Mouse (Mus musculus): ENCODE measurements around the gene Ankrd33b. TPM values are rescaled to one million over a fixed set of nuclear protein-coding genes. Genes with fewer than 3 reads are reported as not detected.

Ankrd33b gene
- polyA plus RNA-seq, 1 experiment from 2014 or later = 0.69 TPM

DNA sequence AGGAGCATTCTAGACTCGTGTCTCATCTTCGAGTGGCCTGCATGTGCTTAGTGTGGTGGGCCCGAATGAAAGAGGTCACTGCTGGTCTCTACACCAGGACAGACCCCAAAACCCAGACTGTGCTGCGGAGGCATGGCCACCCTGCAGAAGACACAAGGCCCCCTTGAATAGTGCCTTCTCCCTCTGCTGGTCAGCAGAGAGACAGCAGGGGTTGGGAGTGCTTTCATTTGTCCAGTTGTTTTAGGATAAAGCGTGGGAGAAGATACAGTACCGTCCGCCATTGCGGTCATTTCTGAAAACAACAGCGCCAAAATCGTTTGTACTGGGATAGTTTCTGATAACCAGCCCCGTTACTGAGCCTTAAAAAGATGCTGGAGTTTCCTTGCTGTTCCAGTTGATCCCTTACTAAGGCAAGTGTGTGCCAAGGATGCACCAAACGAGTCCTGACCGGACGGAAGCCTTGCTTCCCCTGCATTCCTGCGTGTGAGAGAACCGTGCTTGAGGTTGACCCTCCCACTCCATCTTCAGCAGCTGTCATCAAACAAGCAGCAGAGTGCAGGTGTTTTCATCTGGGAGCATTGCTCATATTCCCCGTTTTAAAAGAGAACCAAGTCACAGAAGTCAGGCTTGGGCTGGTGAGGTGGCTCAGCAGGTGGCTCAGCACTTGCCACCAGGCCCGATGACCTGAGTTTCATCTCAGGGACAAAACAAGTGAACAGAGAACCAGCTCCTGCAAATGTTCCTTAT, 108.7 kb downstream of the Ankrd33b start:
- Histone ChIP-seq H3K4me3 (ENCODE audit: low read depth, low read length) (no peak overlapping the region), H3K27me3 (ENCODE audit: control insufficient read depth, insufficient read depth, low read depth, low read length) (no peaks in the 10 kb centered on the region), H3K27ac (ENCODE audit: low read length) (no peak overlapping the region), H3K4me1 (ENCODE audit: control insufficient read depth, insufficient read depth, low read length) (no peaks in the 10 kb centered on the region), H3K9me3 (replicated peaks; ENCODE audit: control insufficient read depth, low read length, poor library complexity, severe bottlenecking) (no peaks in the 10 kb centered on the region), H3K9ac (ENCODE audit: low read depth, low read length) (no peak overlapping the region), H3K4me2 (ENCODE audit: low read length) (no peak overlapping the region), H3K36me3 (ENCODE audit: control insufficient read depth, insufficient read depth, low read length) (no peaks in the 10 kb centered on the region)
- WGBS = 89% methylated on average over 18 of the region's 18 CpGs
- no peak for ATAC-seq

DNA sequence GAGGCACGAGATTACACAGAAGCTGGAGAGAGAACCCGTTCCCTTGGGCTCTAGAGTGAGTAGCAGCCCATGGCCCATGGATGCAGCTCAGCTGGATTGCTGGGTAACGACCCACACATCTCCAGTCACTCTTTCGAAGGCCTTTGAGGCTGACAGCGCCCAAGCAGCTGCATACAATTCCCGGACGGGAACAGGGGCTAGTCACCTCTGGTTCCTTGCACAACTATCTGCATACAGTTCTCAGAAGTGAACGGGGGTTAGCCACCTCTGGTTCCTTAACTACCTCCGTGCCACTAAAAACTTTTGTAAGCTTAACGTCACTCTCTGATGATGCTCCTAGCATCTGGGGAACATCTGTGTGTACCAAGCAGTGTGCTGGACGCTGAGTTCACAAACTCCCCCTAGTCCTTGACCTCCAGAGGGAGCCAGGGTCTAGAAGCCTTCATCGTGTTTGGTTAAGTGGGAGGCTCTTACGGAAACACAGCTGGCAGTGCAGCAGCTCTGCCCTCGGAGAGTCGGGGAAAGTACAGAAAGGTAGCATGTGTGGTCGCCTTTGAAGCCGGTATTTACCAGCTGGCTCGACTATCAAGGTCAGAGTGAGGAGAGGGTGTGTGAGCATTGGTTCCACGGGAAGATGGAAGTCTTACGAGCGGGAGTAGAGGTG, 109.4 kb downstream of the Ankrd33b start:
- no peak overlapping the region for H3K4me2 ChIP-seq (ENCODE audit: low read length)
- no peak for ATAC-seq
- no peaks in the 10 kb centered on the region for H3K36me3 ChIP-seq (ENCODE audit: control insufficient read depth, insufficient read depth, low read length)
- no peak overlapping the region for H3K9ac ChIP-seq (ENCODE audit: low read depth, low read length)
- WGBS = 81% methylated on average over 21 of the region's 21 CpGs
- no peak overlapping the region for H3K4me3 ChIP-seq (ENCODE audit: low read depth, low read length)
- no peaks in the 10 kb centered on the region for H3K4me1 ChIP-seq (ENCODE audit: control insufficient read depth, insufficient read depth, low read length)
- H3K27me3 ChIP-seq (ENCODE audit: control insufficient read depth, insufficient read depth, low read depth, low read length) = no peaks in the 10 kb centered on the region
- H3K27ac ChIP-seq (ENCODE audit: low read length) = no peak overlapping the region
- no peaks in the 10 kb centered on the region for H3K9me3 ChIP-seq (replicated peaks; ENCODE audit: control insufficient read depth, low read length, poor library complexity, severe bottlenecking)

DNA sequence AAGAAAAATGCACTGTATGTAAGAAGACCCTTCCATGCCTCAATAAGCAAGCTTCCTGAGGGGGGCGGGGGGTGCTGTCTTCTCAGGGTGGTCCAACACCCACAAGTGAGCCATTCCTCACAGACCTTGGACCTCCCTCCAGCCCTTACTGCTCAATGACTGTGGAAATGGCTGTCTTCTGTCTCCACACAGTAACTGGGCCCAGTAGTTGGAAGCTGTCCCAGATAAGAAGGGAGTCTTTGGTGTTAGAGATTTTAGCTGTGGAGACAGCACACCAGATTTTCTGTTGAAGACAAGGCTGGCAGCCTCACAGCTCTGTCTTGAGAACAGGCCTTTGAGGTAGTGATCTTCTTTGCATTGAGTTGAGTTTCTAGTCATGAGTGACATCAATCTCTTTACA, 110.2 kb downstream of the Ankrd33b start:
- H3K9me3 ChIP-seq (replicated peaks; ENCODE audit: control insufficient read depth, low read length, poor library complexity, severe bottlenecking) = no peaks in the 10 kb centered on the region
- WGBS = 82% methylated on average over 1 of the region's 1 CpGs
- no peak overlapping the region for H3K9ac ChIP-seq (ENCODE audit: low read depth, low read length)
- no peak overlapping the region for H3K4me2 ChIP-seq (ENCODE audit: low read length)
- H3K27me3 ChIP-seq (ENCODE audit: control insufficient read depth, insufficient read depth, low read depth, low read length) = no peaks in the 10 kb centered on the region
- no peak for ATAC-seq
- no peak overlapping the region for H3K4me3 ChIP-seq (ENCODE audit: low read depth, low read length)
- H3K27ac ChIP-seq (ENCODE audit: low read length) = no peak overlapping the region
- no peaks in the 10 kb centered on the region for H3K36me3 ChIP-seq (ENCODE audit: control insufficient read depth, insufficient read depth, low read length)
- H3K4me1 ChIP-seq (ENCODE audit: control insufficient read depth, insufficient read depth, low read length) = peaks cover 2% of the 10 kb centered on the region; the same call in 1 of the 2 replicates

DNA sequence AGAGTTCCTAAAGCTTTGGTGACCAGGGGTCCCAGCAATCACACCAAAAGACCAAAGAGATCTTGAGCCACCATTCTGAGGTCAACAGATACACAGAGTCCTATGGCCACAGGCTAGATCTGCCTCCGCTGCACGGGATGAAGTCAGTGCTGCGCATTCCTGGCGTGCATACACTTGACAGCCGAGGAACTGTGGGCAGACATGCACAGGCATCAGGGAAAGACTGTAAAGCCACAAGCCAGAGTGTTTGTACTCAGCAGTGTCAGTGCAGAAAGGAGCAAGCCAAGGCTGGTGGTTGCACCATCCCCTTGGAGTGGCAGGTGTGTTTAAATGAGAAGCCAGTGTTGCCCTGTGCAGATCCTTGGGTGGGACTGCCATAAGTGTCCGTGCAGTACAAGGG, 111.8 kb downstream of the Ankrd33b start:
- no peaks in the 10 kb centered on the region for H3K27me3 ChIP-seq (ENCODE audit: control insufficient read depth, insufficient read depth, low read depth, low read length)
- no peaks in the 10 kb centered on the region for H3K9me3 ChIP-seq (replicated peaks; ENCODE audit: control insufficient read depth, low read length, poor library complexity, severe bottlenecking)
- no peak overlapping the region for H3K4me3 ChIP-seq (ENCODE audit: low read depth, low read length)
- no peak overlapping the region for H3K27ac ChIP-seq (ENCODE audit: low read length)
- H3K4me2 ChIP-seq (ENCODE audit: low read length) = no peak overlapping the region
- H3K9ac ChIP-seq (ENCODE audit: low read depth, low read length) = no peak overlapping the region
- ATAC-seq = no peak
- 80% methylated on average over 6 of the region's 6 CpGs for WGBS
- no peaks in the 10 kb centered on the region for H3K36me3 ChIP-seq (ENCODE audit: control insufficient read depth, insufficient read depth, low read length)
- peaks cover 2% of the 10 kb centered on the region; the same call in 1 of the 2 replicates for H3K4me1 ChIP-seq (ENCODE audit: control insufficient read depth, insufficient read depth, low read length)

DNA sequence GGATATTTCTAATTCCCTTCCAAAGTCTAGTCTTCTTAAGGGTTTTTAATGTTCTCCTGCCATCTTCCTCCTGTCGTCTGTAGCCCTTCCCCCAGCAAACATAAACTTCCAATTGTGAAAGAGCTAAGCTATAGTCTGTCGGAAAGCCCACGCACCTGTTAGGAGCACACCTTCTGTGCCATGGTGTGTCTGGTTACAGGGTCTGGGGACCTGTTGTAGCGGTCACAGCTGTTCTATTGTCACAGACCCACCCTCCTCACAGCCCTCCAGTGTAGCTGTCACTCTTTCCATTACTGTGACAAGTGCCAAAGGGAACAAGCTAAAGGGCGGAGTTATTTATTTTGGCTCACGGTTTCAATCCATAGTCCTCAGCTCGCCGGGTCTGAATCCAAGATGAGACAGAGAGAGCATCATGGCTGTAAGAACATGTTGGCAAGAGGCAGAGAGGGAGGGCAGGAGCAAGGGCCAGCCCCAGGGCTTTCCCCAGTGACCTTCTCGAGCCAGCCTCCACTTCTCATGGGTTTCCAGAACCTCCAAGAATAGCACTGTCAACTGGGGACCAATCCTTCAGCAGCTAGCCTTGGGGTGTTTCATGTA, 112.5 kb downstream of the Ankrd33b start:
- Histone ChIP-seq H3K4me3 (ENCODE audit: low read depth, low read length) (no peak overlapping the region), H3K9ac (ENCODE audit: low read depth, low read length) (no peak overlapping the region), H3K27me3 (ENCODE audit: control insufficient read depth, insufficient read depth, low read depth, low read length) (no peaks in the 10 kb centered on the region), H3K4me2 (ENCODE audit: low read length) (no peak overlapping the region), H3K36me3 (ENCODE audit: control insufficient read depth, insufficient read depth, low read length) (no peaks in the 10 kb centered on the region), H3K27ac (ENCODE audit: low read length) (no peak overlapping the region), H3K4me1 (ENCODE audit: control insufficient read depth, insufficient read depth, low read length) (peaks cover 5% of the 10 kb centered on the region; the same call in 1 of the 2 replicates), H3K9me3 (replicated peaks; ENCODE audit: control insufficient read depth, low read length, poor library complexity, severe bottlenecking) (no peaks in the 10 kb centered on the region)
- 91% methylated on average over 9 of the region's 9 CpGs for WGBS
- ATAC-seq = no peak

DNA sequence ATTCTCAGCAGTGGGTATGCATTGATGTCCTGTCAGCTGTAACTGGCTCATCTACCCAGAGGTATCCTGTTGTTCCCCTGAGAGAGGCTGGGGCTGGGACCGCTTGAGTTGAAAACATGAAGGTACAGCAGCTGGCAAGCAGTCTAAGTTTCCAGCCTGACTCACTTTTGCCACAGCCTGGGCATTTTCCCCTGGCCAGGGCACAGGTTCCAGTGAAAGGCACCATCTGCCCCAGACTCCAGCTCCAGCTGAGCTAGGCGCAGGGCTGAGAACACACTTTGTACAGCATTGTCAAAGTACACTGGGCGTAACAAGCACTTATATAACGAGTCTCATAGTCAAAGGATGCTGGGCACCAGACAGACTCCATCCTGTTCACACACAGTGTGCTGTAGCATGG, 113.6 kb downstream of the Ankrd33b start:
- Histone ChIP-seq H3K9me3 (replicated peaks; ENCODE audit: control insufficient read depth, low read length, poor library complexity, severe bottlenecking) (no peaks in the 10 kb centered on the region), H3K36me3 (ENCODE audit: control insufficient read depth, insufficient read depth, low read length) (no peaks in the 10 kb centered on the region), H3K4me3 (ENCODE audit: low read depth, low read length) (no peak overlapping the region), H3K27ac (ENCODE audit: low read length) (no peak overlapping the region), H3K4me2 (ENCODE audit: low read length) (no peak overlapping the region), H3K4me1 (ENCODE audit: control insufficient read depth, insufficient read depth, low read length) (peaks cover 5% of the 10 kb centered on the region; the same call in 1 of the 2 replicates), H3K9ac (ENCODE audit: low read depth, low read length) (no peak overlapping the region), H3K27me3 (ENCODE audit: control insufficient read depth, insufficient read depth, low read depth, low read length) (no peaks in the 10 kb centered on the region)
- 85% methylated on average over 4 of the region's 4 CpGs for WGBS
- no peak for ATAC-seq

DNA sequence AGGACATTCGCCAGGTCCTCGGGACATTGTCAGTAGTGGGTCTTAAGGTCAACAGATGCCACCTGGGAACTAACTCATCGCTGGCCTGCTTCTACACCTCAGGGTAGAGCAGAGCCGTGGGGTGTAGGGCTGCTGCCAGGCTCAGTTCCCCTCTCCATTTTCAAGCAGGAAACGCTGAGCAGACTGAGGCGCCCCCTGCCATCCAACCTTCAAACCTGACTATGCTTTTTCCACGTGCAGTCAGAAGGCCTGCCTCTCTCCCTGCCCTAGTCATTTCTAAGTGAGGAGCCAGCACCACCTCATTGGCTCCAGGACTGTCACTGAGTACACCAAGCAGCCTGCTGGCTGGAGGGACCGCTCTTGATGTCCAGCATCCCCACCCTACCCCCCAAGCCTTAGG, 114.1 kb downstream of the Ankrd33b start:
- Histone ChIP-seq H3K4me1 (ENCODE audit: control insufficient read depth, insufficient read depth, low read length) (peaks cover 5% of the 10 kb centered on the region; the same call in 1 of the 2 replicates), H3K36me3 (ENCODE audit: control insufficient read depth, insufficient read depth, low read length) (no peaks in the 10 kb centered on the region), H3K9ac (ENCODE audit: low read depth, low read length) (no peak overlapping the region), H3K4me2 (ENCODE audit: low read length) (no peak overlapping the region), H3K4me3 (ENCODE audit: low read depth, low read length) (no peak overlapping the region), H3K27me3 (ENCODE audit: control insufficient read depth, insufficient read depth, low read depth, low read length) (no peaks in the 10 kb centered on the region), H3K9me3 (replicated peaks; ENCODE audit: control insufficient read depth, low read length, poor library complexity, severe bottlenecking) (no peaks in the 10 kb centered on the region), H3K27ac (ENCODE audit: low read length) (no peak overlapping the region)
- ATAC-seq = no peak
- 79% methylated on average over 8 of the region's 8 CpGs for WGBS

DNA sequence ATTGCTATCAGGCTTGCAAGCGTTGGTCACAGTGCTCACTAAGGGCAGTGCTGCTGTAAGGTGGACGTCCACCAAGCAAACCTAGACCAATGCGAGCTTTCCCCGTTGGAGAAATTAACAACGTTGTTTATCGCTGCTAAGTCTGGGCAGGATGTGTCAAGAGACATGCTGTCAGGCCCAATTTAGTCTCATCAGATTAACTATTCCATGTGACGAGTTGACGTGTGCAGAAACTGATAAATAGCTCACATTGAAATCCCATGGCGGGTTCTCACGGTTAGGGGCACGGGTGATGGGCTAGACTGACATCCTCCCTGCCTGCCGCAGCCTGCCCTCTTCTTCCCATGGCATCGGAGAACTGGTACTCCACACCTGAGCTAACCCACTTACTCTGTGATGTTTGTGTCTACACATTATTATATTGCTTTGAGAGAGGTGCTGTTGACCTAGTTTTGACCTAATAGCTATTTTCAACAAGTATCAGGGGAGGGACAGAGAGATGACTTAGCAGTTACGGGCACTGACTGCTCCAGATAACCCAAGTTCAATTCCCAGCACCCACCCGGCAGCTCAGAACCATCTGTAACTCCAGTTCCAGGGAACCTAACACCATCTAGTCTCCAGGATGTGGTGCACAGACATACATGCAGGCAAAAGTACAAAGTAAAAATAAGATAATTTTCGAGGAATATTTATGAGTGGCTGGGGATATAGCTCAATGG, 114.8 kb downstream of the Ankrd33b start:
- 62% methylated on average over 16 of the region's 16 CpGs for WGBS
- ATAC-seq = no peak

More for the DNA sequence above, 114.8 kb downstream of the Ankrd33b start:
- no peaks in the 10 kb centered on the region for H3K36me3 ChIP-seq (ENCODE audit: control insufficient read depth, insufficient read depth, low read length)
- no peak overlapping the region for H3K4me2 ChIP-seq (ENCODE audit: low read length)
- H3K4me1 ChIP-seq (ENCODE audit: control insufficient read depth, insufficient read depth, low read length) = peaks cover 5% of the 10 kb centered on the region; the same call in 1 of the 2 replicates
- no peak overlapping the region for H3K27ac ChIP-seq (ENCODE audit: low read length)
- no peaks in the 10 kb centered on the region for H3K27me3 ChIP-seq (ENCODE audit: control insufficient read depth, insufficient read depth, low read depth, low read length)
- no peak overlapping the region for H3K9ac ChIP-seq (ENCODE audit: low read depth, low read length)
- H3K4me3 ChIP-seq (ENCODE audit: low read depth, low read length) = no peak overlapping the region
- no peaks in the 10 kb centered on the region for H3K9me3 ChIP-seq (replicated peaks; ENCODE audit: control insufficient read depth, low read length, poor library complexity, severe bottlenecking)
